Mouse (Mus musculus): Measurements from ENCODE around the gene Chp2. TPM values are rescaled to one million over a fixed set of nuclear protein-coding genes. Genes with fewer than 3 reads are reported as not detected.

Gene Chp2
- total RNA-seq (2014; rRNA removed; ENCODE audit: low replicate concordance) (5.2 TPM in 1 of 2 replicates, not detected in the other), polyA plus RNA-seq (2015; fragmentation: Nextera tagmentation; extraction: Ambion mirVana) (0.38 and 0.63 TPM in 2 replicates)

DNA sequence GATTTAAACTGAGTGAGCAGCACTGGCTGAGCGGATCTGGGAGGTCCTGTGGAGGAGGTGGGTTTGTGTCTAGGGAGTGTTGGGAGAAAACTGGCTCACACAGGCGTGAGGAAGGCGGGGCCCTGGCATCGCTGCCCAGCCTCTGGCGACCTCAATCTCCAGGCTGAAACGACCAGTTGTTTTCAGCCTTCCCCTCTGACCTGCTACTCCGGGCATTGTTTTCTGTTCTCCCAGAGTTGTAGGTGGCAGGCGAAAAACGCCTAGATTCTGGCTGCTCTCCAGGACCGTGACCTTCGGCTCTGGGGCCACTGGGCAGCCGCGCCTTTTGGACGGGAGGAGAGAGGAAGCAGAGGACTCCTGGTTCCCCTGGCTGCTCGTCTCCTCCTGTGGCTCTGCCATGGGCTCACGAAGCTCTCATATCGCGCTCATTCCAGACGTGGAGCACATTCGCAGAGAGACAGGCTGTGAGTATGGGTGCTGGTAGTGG, at the start of gene Chp2:
Gene Chp2 (plus strand): TSS at position 182 of the 487 bp plus-strand sequence.
- Histone ChIP-seq H3K27ac (ENCODE audit: low read depth) (no peak within 1 kb of the TSS), H3K4me2 (ENCODE audit: low read depth, low read length) (peak within 1 kb of the TSS; percentile 40), H3K36me3 (replicated peaks; ENCODE audit: control insufficient read depth, insufficient read depth, low read length) (no peaks in the 10 kb centered on the region), H3K4me1 (ENCODE audit: control insufficient read depth, insufficient read depth) (no peaks in the 10 kb centered on the region), H3K4me3 (ENCODE audit: low read depth, low read length) (peak within 1 kb of the TSS; percentile 12), H3K9me3 (replicated peaks; ENCODE audit: control insufficient read depth, low read length) (0 out of 2 replicates have a peak, but pooled peaks cover 3% of the 10 kb centered on the region), H3K27me3 (ENCODE audit: control insufficient read depth, insufficient read depth, low read length) (peaks cover 9% of the 10 kb centered on the region; the same call in 1 of the 2 replicates), H3K9ac (replicated peaks; ENCODE audit: low read depth, low read length) (no peak within 1 kb of the TSS)
- WGBS: 12% methylated on average over 20 of the region's 20 CpGs
- ATAC-seq (ENCODE audit: insufficient read depth, low read depth): 0 out of 2 replicates have a peak, but pooled peaks have one; percentile 44
- no peak for DNase-seq (ENCODE audit: low spot score)
- TF ChIP-seq CTCF (IDR thresholded peaks at IDR 0.05; ENCODE audit: low read depth): no peak

DNA sequence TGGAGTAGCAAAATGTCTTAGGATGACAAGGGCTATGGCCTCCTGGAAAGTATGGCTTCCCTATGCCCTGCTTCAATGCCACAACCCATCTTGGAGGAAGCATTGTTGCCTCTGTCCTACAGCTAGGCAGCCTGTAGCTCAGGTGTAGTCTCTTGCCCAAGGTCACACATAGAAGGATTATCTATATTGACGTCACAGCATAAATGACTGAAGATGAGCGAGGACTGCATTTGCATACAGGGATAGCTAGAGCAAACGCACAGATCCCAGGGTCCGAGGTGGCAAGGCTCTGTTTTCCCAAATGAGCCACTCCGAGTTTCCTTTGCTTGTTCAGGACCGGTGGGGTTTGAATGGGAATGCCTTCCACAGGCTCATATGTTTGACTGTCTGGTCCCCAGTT, 48.6 kb upstream of the Chp2 start:
- 83% methylated on average over 6 of the region's 6 CpGs for WGBS
- Histone ChIP-seq H3K27ac (ENCODE audit: low read depth) (no peak overlapping the region), H3K4me3 (ENCODE audit: low read depth, low read length) (no peak overlapping the region), H3K9ac (replicated peaks; ENCODE audit: low read depth, low read length) (no peak overlapping the region), H3K4me1 (ENCODE audit: control insufficient read depth, insufficient read depth) (no peaks in the 10 kb centered on the region), H3K36me3 (replicated peaks; ENCODE audit: control insufficient read depth, insufficient read depth, low read length) (peaks cover 50% of the 10 kb centered on the region), H3K9me3 (replicated peaks; ENCODE audit: control insufficient read depth, low read length) (no peaks in the 10 kb centered on the region), H3K27me3 (ENCODE audit: control insufficient read depth, insufficient read depth, low read length) (no peaks in the 10 kb centered on the region), H3K4me2 (ENCODE audit: low read depth, low read length) (no peak overlapping the region)
- TF ChIP-seq CTCF (IDR thresholded peaks at IDR 0.05; ENCODE audit: low read depth): no peak
- no peak for TF ChIP-seq EP300 (IDR thresholded peaks at IDR 0.05; ENCODE audit: low read depth)
- DNase-seq (ENCODE audit: low spot score): no peak
- ATAC-seq (ENCODE audit: insufficient read depth, low read depth): no peak

DNA sequence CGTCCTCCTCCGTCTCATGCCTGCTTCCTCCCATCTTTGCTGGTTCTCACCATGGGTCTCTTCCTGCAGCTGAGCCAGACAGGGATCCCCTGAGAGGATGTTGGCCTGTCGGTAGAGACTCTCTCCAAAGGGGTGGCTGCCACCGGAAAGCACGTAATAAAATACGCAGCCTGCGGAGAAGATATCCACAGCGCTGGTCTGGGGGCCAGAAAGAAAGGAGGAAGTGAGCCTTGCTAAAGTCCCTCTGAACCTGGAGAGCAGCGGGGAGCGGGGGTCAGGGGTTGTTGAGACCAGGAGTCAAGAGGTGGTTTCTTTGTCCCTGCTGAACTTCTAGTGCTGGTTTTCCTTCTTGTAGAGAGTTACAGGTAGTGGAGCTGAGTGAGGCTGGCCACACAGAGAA, 47.7 kb upstream of the Chp2 start:
- Histone ChIP-seq H3K9me3 (replicated peaks; ENCODE audit: control insufficient read depth, low read length) (no peaks in the 10 kb centered on the region), H3K27me3 (ENCODE audit: control insufficient read depth, insufficient read depth, low read length) (no peaks in the 10 kb centered on the region), H3K4me3 (ENCODE audit: low read depth, low read length) (no peak overlapping the region), H3K4me1 (ENCODE audit: control insufficient read depth, insufficient read depth) (no peaks in the 10 kb centered on the region), H3K36me3 (replicated peaks; ENCODE audit: control insufficient read depth, insufficient read depth, low read length) (peaks cover 40% of the 10 kb centered on the region), H3K9ac (replicated peaks; ENCODE audit: low read depth, low read length) (no peak overlapping the region), H3K27ac (ENCODE audit: low read depth) (no peak overlapping the region), H3K4me2 (ENCODE audit: low read depth, low read length) (no peak overlapping the region)
- no peak for DNase-seq (ENCODE audit: low spot score)
- no peak for ATAC-seq (ENCODE audit: insufficient read depth, low read depth)
- 68% methylated on average over 10 of the region's 10 CpGs for WGBS
- TF ChIP-seq EP300 (IDR thresholded peaks at IDR 0.05; ENCODE audit: low read depth) (no peak), CTCF (IDR thresholded peaks at IDR 0.05; ENCODE audit: low read depth) (no peak)

DNA sequence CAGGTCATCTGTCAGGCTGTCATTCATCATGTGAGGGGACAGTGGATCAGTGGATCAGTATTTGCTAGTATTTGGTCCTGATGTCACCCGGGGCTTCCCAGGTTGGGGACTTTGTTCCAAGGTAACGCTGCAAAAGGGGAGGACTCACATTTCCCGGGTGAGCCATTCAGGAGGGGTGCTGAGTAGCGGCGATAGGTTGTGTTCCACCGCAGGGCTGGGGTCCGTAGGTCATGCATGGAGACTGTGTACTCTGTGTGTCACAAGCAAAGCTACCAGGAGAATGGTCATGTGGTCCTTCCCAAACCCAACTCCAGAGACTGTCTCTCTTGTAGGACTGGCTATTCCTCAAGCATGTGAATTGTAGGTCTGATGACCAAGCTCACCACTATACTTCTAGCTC, 38.6 kb upstream of the Chp2 start:
- H3K4me3 ChIP-seq (ENCODE audit: low read depth, low read length): no peak overlapping the region
- no peaks in the 10 kb centered on the region for H3K9me3 ChIP-seq (replicated peaks; ENCODE audit: control insufficient read depth, low read length)
- DNase-seq (ENCODE audit: low spot score): no peak
- no peak overlapping the region for H3K27ac ChIP-seq (ENCODE audit: low read depth)
- TF ChIP-seq EP300 (IDR thresholded peaks at IDR 0.05; ENCODE audit: low read depth) (no peak), CTCF (IDR thresholded peaks at IDR 0.05; ENCODE audit: low read depth) (no peak)
- no peaks in the 10 kb centered on the region for H3K4me1 ChIP-seq (ENCODE audit: control insufficient read depth, insufficient read depth)
- no peak overlapping the region for H3K4me2 ChIP-seq (ENCODE audit: low read depth, low read length)
- no peaks in the 10 kb centered on the region for H3K36me3 ChIP-seq (replicated peaks; ENCODE audit: control insufficient read depth, insufficient read depth, low read length)
- 83% methylated on average over 7 of the region's 7 CpGs for WGBS
- ATAC-seq (ENCODE audit: insufficient read depth, low read depth): no peak
- no peak overlapping the region for H3K9ac ChIP-seq (replicated peaks; ENCODE audit: low read depth, low read length)
- H3K27me3 ChIP-seq (ENCODE audit: control insufficient read depth, insufficient read depth, low read length): no peaks in the 10 kb centered on the region

DNA sequence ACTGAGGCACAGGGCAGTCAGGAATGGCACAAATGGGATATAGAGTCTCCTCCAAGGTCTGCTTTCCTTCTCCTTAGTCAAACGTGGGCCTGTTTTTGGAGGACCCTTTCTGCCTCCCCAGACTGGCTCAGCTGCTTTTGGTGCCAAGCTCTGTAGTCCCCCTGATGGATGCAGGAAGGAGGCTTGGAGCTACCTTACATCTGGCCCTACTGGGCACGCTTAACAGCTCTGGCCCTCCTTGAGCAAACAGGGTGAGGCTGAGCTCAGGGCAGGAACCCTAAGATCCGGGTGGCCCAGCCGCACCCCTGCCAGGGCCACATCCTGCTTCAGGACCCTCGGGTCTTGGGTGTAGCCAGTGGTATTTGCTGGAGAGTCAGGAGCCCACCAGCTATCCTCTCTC, 34.7 kb upstream of the Chp2 start:
- no peak overlapping the region for H3K27ac ChIP-seq (ENCODE audit: low read depth)
- TF ChIP-seq CTCF (IDR thresholded peaks at IDR 0.05; ENCODE audit: low read depth) (no peak), EP300 (IDR thresholded peaks at IDR 0.05; ENCODE audit: low read depth) (no peak)
- ATAC-seq (ENCODE audit: insufficient read depth, low read depth) (no peak), DNase-seq (ENCODE audit: low spot score) (no peak)
- 45% methylated on average over 5 of the region's 5 CpGs for WGBS
- no peaks in the 10 kb centered on the region for H3K9me3 ChIP-seq (replicated peaks; ENCODE audit: control insufficient read depth, low read length)
- H3K9ac ChIP-seq (replicated peaks; ENCODE audit: low read depth, low read length): no peak overlapping the region
- no peaks in the 10 kb centered on the region for H3K27me3 ChIP-seq (ENCODE audit: control insufficient read depth, insufficient read depth, low read length)
- no peak overlapping the region for H3K4me3 ChIP-seq (ENCODE audit: low read depth, low read length)
- no peak overlapping the region for H3K4me2 ChIP-seq (ENCODE audit: low read depth, low read length)
- H3K36me3 ChIP-seq (replicated peaks; ENCODE audit: control insufficient read depth, insufficient read depth, low read length): no peaks in the 10 kb centered on the region
- H3K4me1 ChIP-seq (ENCODE audit: control insufficient read depth, insufficient read depth): no peaks in the 10 kb centered on the region

DNA sequence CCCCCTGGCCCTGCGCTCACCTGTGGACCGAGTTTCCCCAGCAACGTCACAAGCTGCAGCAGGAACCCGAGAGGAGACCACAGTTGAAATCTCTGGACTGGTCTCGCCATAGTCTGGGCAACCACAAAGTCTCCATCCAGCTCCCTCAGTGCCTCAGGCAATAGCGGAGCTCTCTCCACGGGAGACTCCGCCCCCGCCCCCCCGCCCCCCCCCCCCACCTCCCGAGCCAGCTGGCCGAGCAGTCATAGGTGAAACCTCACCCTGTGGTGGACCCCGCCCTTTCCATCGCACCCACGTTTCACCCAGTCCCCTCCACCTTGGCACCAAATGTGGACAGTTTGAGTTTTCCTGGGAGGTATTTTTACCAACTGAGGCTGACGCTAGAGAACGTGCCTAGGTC, 33.3 kb upstream of the Chp2 start, which contains the start of gene Ern2:
Gene Ern2 (minus strand): TSS at position 165 of the 400 bp plus-strand sequence.
- DNase-seq (ENCODE audit: low spot score) (no peak), ATAC-seq (ENCODE audit: insufficient read depth, low read depth) (no peak)
- Histone ChIP-seq H3K36me3 (replicated peaks; ENCODE audit: control insufficient read depth, insufficient read depth, low read length) (no peaks in the 10 kb centered on the region), H3K9me3 (replicated peaks; ENCODE audit: control insufficient read depth, low read length) (no peaks in the 10 kb centered on the region), H3K4me3 (ENCODE audit: low read depth, low read length) (no peak within 1 kb of the TSS), H3K27ac (ENCODE audit: low read depth) (no peak within 1 kb of the TSS), H3K4me2 (ENCODE audit: low read depth, low read length) (no peak within 1 kb of the TSS), H3K9ac (replicated peaks; ENCODE audit: low read depth, low read length) (no peak within 1 kb of the TSS), H3K4me1 (ENCODE audit: control insufficient read depth, insufficient read depth) (no peaks in the 10 kb centered on the region), H3K27me3 (ENCODE audit: control insufficient read depth, insufficient read depth, low read length) (no peaks in the 10 kb centered on the region)
- TF ChIP-seq EP300 (IDR thresholded peaks at IDR 0.05; ENCODE audit: low read depth) (no peak), CTCF (IDR thresholded peaks at IDR 0.05; ENCODE audit: low read depth) (no peak)
- WGBS: 22% methylated on average over 15 of the region's 17 CpGs
